Mouse (Mus musculus) embryonic facial prominence, embryonic 14.5 days (tissue): ENCODE measurements around the gene Gm21861. TPM values are rescaled to one million over a fixed set of nuclear protein-coding genes. Genes with fewer than 3 reads are reported as not detected.
"Not testable (repeated sequence)": the region's sequence is repeated elsewhere in the genome, so short reads cannot be mapped to it uniquely, and the experiment has no call there.

ENCODE experiments used
- ATAC-seq: fragments of 200-750 bp; cut with Nextera tagmentation; 2 replicates; pipeline ENCODE4 v1.8.0; 2017; ENCODE audit warnings: low read depth, moderate number of reproducible peaks, moderate TSS enrichment
- DNase-seq: peaks from one replicate; pipeline ENCODE4 v3.0.0-alpha.2; 2015; ENCODE audit warnings: low spot score
- H3K27ac ChIP-seq: fragments of 300-500 bp; sonication (generic); replicated peaks from 2 replicates; pipeline ENCODE4 v1.5.1; 2014; ENCODE audit warnings: low read depth, mild to moderate bottlenecking, low read length, moderate library complexity
- H3K27me3 ChIP-seq: fragments of 300-500 bp; sonication (generic); replicated peaks from 2 replicates; pipeline ENCODE4 v1.6.1; 2014; ENCODE audit warnings: low read length; ENCODE audit not compliant: control insufficient read depth, insufficient read depth
- H3K36me3 ChIP-seq: fragments of 300-500 bp; sonication (generic); 2 replicates; pipeline ENCODE4 v1.6.1; 2014; ENCODE audit warnings: low read length, mixed read lengths; ENCODE audit not compliant: control insufficient read depth, insufficient read depth
- H3K4me1 ChIP-seq: fragments of 300-500 bp; sonication (generic); 2 replicates; pipeline ENCODE4 v1.6.1; 2014; ENCODE audit warnings: antibody characterized with exemption, low read length; ENCODE audit not compliant: control insufficient read depth, insufficient read depth
- H3K4me2 ChIP-seq: fragments of 300-500 bp; sonication (generic); 2 replicates; pipeline ENCODE4 v1.6.1; 2014; ENCODE audit warnings: low read depth, mild to moderate bottlenecking, low read length, moderate library complexity, mixed read lengths
- H3K4me3 ChIP-seq: fragments of 300-500 bp; sonication (generic); 2 replicates; pipeline ENCODE4 v1.5.1; 2014; ENCODE audit warnings: low read depth, mild to moderate bottlenecking, low read length
- H3K9ac ChIP-seq: fragments of 300-500 bp; sonication (generic); 2 replicates; pipeline ENCODE4 v1.6.1; 2014; ENCODE audit warnings: low read depth, mild to moderate bottlenecking, low read length, moderate library complexity, mixed read lengths
- H3K9me3 ChIP-seq: fragments of 300-500 bp; sonication (generic); 2 replicates; pipeline ENCODE4 v1.6.1; 2016; ENCODE audit warnings: low read length; ENCODE audit not compliant: control insufficient read depth
- WGBS: fragments of 180-500 bp; shearing (Covaris S2); extraction: QIAGEN DNeasy Blood & Tissue Kit; methylation state at CpG from one replicate; pipeline ENCODE4 v1.1.7; 2014; 5-methylcytosine and 5-hydroxymethylcytosine counted together
- polyA plus RNA-seq: library from polyadenylated mRNA; unstranded; fragments of >200 nt; fragmentation: Nextera tagmentation; extraction: Ambion mirVana; gene quantifications from 2 replicates; pipeline ENCODE4 v1.2.1, GENCODE M21; 2014

Gene Gm21861
- polyA plus RNA-seq: not detected in 2 replicates

- not testable (repeated sequence) for H3K4me2 ChIP-seq, H3K4me1 ChIP-seq, DNase-seq, H3K9me3 ChIP-seq, ATAC-seq, H3K27ac ChIP-seq, H3K9ac ChIP-seq, H3K4me3 ChIP-seq, H3K27me3 ChIP-seq, H3K36me3 ChIP-seq
- no CpG with 5 or more reads among the region's 7 CpGs for WGBS
Observed at GRCm38 (mm10) chrY:58814497-58814896, at the start of gene Gm21861. Gene Gm21861, minus strand, starts transcription at chrY:58814597.
